Mouse (Mus musculus) cerebellum, postnatal 10 days (tissue): ENCODE measurements around the gene Prrx2.

ENCODE experiments used
- DNase-seq, 2 experiments: peaks; one replicate each; pipeline ENCODE4 v3.0.0; 2021; ENCODE audit warnings: mixed read lengths in 2 of 2

Gene Prrx2

GRCm38 (mm10) chr2:30872669-30873068, 37.9 kb downstream of the Prrx2 start:
- no peak for DNase-seq

- DNase-seq, result no peak
Measured at GRCm38 (mm10) chr2:30874445-30874844, 39.7 kb downstream of the Prrx2 start.

- no peak for DNase-seq
Measured at GRCm38 (mm10) chr2:30875096-30875495, 40.3 kb downstream of the Prrx2 start.

- DNase-seq, result peak in 1 of 2 experiments; percentile 34
Measured at GRCm38 (mm10) chr2:30875621-30876432, 41.1 kb downstream of the Prrx2 start.

- DNase-seq, result no peak
Measured at GRCm38 (mm10) chr2:30879481-30879880, 44.7 kb downstream of the Prrx2 start.

- DNase-seq, result no peak
Measured at GRCm38 (mm10) chr2:30881215-30881614, 46.4 kb downstream of the Prrx2 start.

- DNase-seq, result no peak
Measured at GRCm38 (mm10) chr2:30884852-30885373, 50.1 kb downstream of the Prrx2 start.

- peak; percentile 83 to 92 for DNase-seq
Measured at GRCm38 (mm10) chr2:30885453-30886163, 50.8 kb downstream of the Prrx2 start.

GRCm38 (mm10) chr2:30891002-30891401, 56.2 kb downstream of the Prrx2 start:
- DNase-seq, result peak; percentile 72 to 75

GRCm38 (mm10) chr2:30893399-30893798, 58.6 kb downstream of the Prrx2 start:
- no peak for DNase-seq

GRCm38 (mm10) chr2:30893946-30894345, 59.2 kb downstream of the Prrx2 start:
- DNase-seq, result no peak

GRCm38 (mm10) chr2:30897291-30897690, 62.5 kb downstream of the Prrx2 start:
- DNase-seq, result no peak

- no peak for DNase-seq
Measured at GRCm38 (mm10) chr2:30899397-30900069, 64.8 kb downstream of the Prrx2 start.

GRCm38 (mm10) chr2:30901646-30902160, 66.9 kb downstream of the Prrx2 start:
- DNase-seq, result no peak

GRCm38 (mm10) chr2:30902256-30902655, 67.5 kb downstream of the Prrx2 start:
- DNase-seq, result no peak

- peak; percentile 41 to 50 for DNase-seq
Measured at GRCm38 (mm10) chr2:30902726-30903722, 68.3 kb downstream of the Prrx2 start.

GRCm38 (mm10) chr2:30904231-30904630, 69.5 kb downstream of the Prrx2 start:
- no peak for DNase-seq

GRCm38 (mm10) chr2:30904991-30905390, 70.2 kb downstream of the Prrx2 start:
- peak; percentile 36 to 45 for DNase-seq

GRCm38 (mm10) chr2:30905906-30906305, 71.1 kb downstream of the Prrx2 start:
- DNase-seq, result no peak

GRCm38 (mm10) chr2:30906641-30907040, 71.9 kb downstream of the Prrx2 start:
- DNase-seq, result no peak

- DNase-seq, result no peak
Measured at GRCm38 (mm10) chr2:30912291-30912773, 77.6 kb downstream of the Prrx2 start.

- DNase-seq, result no peak
Measured at GRCm38 (mm10) chr2:30913022-30913421, 78.2 kb downstream of the Prrx2 start.
